Mouse (Mus musculus) forebrain, embryonic 11.5 days (tissue): ENCODE results near the gene Trak2. TPM values are rescaled to one million over a fixed set of nuclear protein-coding genes. Genes with fewer than 3 reads are reported as not detected.

ENCODE experiments used
- ATAC-seq: fragments of 200-750 bp; cut with Nextera tagmentation; replicated peaks from 2 replicates; pipeline ENCODE4 v1.8.0; 2017; ENCODE audit warnings: moderate TSS enrichment; ENCODE audit not compliant: low FRiP score
- DNase-seq: peaks from one replicate; pipeline ENCODE4 v3.0.0-alpha.2; 2017; ENCODE audit warnings: low spot score
- H3K27ac ChIP-seq: fragments of 300-500 bp; sonication (generic); 2 replicates; pipeline ENCODE4 v1.5.1; 2014; ENCODE audit warnings: low read depth, low read length
- H3K27me3 ChIP-seq: fragments of 300-500 bp; sonication (generic); 2 replicates; pipeline ENCODE4 v1.6.1; 2014; ENCODE audit warnings: mild to moderate bottlenecking, low read length, mixed read lengths; ENCODE audit not compliant: control insufficient read depth, insufficient read depth
- H3K36me3 ChIP-seq: fragments of 300-500 bp; sonication (generic); 2 replicates; pipeline ENCODE4 v1.6.1; 2014; ENCODE audit warnings: mild to moderate bottlenecking, low read length, moderate library complexity, mixed read lengths; ENCODE audit not compliant: control insufficient read depth, insufficient read depth
- H3K4me1 ChIP-seq: fragments of 300-500 bp; sonication (generic); replicated peaks from 2 replicates; pipeline ENCODE4 v1.6.1; 2014; ENCODE audit warnings: low read length, mixed read lengths; ENCODE audit not compliant: control insufficient read depth, insufficient read depth
- H3K4me2 ChIP-seq: fragments of 300-500 bp; sonication (generic); 2 replicates; pipeline ENCODE4 v1.6.1; 2014; ENCODE audit warnings: low read depth, mild to moderate bottlenecking, low read length, moderate library complexity, mixed read lengths; ENCODE audit not compliant: severe bottlenecking
- H3K4me3 ChIP-seq: fragments of 300-500 bp; sonication (generic); 2 replicates; pipeline ENCODE4 v1.5.1; 2014; ENCODE audit warnings: low read depth, low read length
- H3K9ac ChIP-seq: fragments of 300-500 bp; sonication (generic); 2 replicates; pipeline ENCODE4 v1.6.1; 2014; ENCODE audit warnings: low read length
- H3K9me3 ChIP-seq: fragments of 300-500 bp; sonication (generic); 2 replicates; pipeline ENCODE4 v1.6.1; 2016; ENCODE audit warnings: low read length, mixed read lengths; ENCODE audit not compliant: control insufficient read depth
- WGBS: fragments of 180-500 bp; shearing (Covaris S2); extraction: QIAGEN DNeasy Blood & Tissue Kit; methylation state at CpG from one replicate; pipeline ENCODE4 v1.1.7; 2014; 5-methylcytosine and 5-hydroxymethylcytosine counted together
- polyA plus RNA-seq: library from polyadenylated mRNA; unstranded; fragments of >200 nt; fragmentation: Nextera tagmentation; extraction: Ambion mirVana; gene quantifications from 2 replicates; pipeline ENCODE4 v1.2.1, GENCODE M21; 2014

Gene Trak2
- polyA plus RNA-seq = 10.3 and 12.0 TPM in 2 replicates

DNA sequence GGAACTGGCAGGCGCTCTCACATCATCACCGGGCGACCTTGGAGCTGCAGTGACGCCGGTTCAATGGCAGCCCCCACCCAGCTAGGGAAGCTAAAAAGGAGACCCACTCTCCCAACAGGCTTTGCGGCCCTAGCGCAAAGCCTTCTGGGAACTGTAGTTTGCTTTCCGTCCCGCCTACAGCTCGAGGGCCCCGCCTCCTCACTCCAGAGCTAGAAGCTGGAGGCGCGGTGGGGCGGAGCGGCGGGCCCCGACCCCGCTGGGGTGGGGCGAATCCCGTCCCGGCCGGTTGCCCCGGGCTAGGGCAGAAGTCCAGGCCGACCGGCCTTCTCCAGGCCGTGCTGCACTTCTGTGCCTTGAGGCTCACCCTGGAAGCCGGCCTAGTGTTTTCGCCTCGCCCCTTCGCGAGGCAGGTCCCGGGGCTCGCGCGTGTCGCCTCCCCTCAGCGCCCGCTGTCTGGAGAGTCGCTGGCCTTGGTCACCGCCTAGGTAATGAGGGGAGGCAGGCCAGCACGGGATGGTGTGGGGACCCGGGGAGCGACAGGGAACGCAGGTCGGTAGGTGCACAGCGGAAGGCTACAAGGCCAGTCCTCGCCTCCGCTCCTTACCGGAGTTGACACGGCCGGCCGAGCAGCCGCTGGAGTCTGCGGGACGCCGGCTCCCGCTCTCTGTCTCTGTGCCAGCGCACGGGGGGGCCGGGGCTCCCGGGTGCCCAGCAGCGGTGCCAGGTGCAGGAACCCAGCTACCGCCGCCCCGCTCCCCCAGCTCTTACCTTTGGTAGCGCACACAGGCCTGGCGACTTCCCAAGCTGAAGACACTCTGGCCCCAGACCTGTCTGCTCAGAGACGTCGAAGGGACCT lies at the start of gene Trak2, which contains the start of gene Stradb:
TSS of gene Trak2 (minus strand) at position 65 of the 856 bp plus-strand sequence.
TSS of gene Stradb (plus strand) at position 157 of the 856 bp plus-strand sequence.
- Histone ChIP-seq H3K9ac (peak within 1 kb of the TSS; percentile 88), H3K27me3 (no peaks in the 10 kb centered on the region), H3K4me2 (peak within 1 kb of the TSS; percentile 78), H3K4me3 (peak within 1 kb of the TSS; percentile 79), H3K27ac (no peak within 1 kb of the TSS), H3K36me3 (no peaks in the 10 kb centered on the region), H3K4me1 (no peaks in the 10 kb centered on the region; the same call in 1 of the 2 replicates), H3K9me3 (no peaks in the 10 kb centered on the region)
- peak; percentile 94 for DNase-seq
- under 1% methylated on average over 69 of the region's 69 CpGs for WGBS
- peak; percentile 97 for ATAC-seq

DNA sequence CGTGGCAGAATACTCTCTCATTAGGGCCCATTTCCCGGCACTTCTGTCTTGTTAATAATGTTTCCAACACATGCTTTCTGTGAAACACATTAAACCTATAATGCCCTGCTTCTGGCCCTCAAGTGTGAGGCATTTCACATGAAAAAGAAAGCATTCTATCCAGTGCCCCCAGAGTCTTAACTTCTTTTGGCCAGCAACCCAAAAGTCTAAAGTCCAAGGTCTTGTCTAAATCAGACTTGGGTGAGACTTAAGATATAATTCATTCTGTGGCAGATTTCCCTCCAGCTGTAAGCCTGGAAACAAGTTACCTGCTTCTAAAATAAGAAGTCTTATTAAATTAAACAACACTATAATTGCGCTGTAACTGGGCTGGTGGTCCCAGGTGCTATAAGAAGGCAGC lies 48.3 kb upstream of the Trak2 start:
- no peaks in the 10 kb centered on the region for H3K27me3 ChIP-seq
- ATAC-seq = no peak
- no peak for DNase-seq
- H3K27ac ChIP-seq = no peak overlapping the region
- H3K36me3 ChIP-seq = no peaks in the 10 kb centered on the region
- no peak overlapping the region for H3K4me3 ChIP-seq
- no peak overlapping the region for H3K4me2 ChIP-seq
- no peaks in the 10 kb centered on the region for H3K9me3 ChIP-seq
- no peak overlapping the region for H3K9ac ChIP-seq
- WGBS = 83% methylated on average over 3 of the region's 3 CpGs
- H3K4me1 ChIP-seq = no peaks in the 10 kb centered on the region

DNA sequence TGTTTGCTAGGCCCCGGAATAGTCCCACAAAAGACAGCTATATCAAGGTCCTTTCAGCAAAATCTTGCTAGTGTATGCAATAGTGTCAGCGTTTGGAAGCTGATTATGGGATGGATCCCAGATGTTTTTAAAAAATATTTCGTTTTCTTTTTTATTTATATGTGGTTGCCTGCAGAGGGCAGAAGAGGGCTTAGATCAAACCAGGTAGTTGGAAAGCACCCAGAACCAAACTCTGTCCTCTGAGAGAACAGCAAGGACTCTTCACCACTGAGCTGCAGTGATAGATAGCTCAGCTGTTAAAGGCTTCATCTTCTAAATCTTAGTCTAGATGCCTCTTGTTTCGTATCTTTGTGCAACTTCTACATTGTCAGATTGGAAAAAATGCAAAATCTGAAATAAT lies 36.0 kb upstream of the Trak2 start:
- no peak overlapping the region for H3K9ac ChIP-seq
- no peak overlapping the region for H3K4me2 ChIP-seq
- H3K27me3 ChIP-seq = no peaks in the 10 kb centered on the region
- no peaks in the 10 kb centered on the region for H3K36me3 ChIP-seq
- no peaks in the 10 kb centered on the region for H3K4me1 ChIP-seq
- H3K9me3 ChIP-seq = no peaks in the 10 kb centered on the region
- ATAC-seq = no peak
- H3K27ac ChIP-seq = no peak overlapping the region
- WGBS = 50% methylated on average over 4 of the region's 4 CpGs
- no peak for DNase-seq
- H3K4me3 ChIP-seq = no peak overlapping the region

DNA sequence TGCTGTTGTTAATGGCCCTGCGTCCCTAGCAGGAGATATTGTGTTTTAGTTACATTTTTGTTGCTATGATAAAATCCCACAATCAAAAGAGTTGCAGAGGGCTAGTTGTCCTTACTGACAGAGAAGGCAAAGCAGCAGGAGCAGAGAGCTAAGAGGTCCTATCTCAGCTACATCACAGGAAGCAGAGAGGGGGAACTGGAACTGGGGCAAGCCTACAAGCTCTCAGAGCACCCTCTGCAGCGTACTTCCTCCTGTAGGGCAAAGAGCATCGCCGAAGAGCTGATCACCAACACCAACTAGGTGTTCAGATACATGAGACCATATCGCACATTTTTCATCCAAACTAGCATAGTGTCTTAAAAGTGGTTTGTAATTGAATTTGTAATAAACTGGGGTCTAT lies 22.1 kb upstream of the Trak2 start:
- Histone ChIP-seq H3K9me3 (no peaks in the 10 kb centered on the region), H3K27me3 (no peaks in the 10 kb centered on the region), H3K4me3 (no peak overlapping the region), H3K27ac (no peak overlapping the region), H3K4me1 (no peaks in the 10 kb centered on the region), H3K9ac (no peak overlapping the region), H3K4me2 (no peak overlapping the region), H3K36me3 (no peaks in the 10 kb centered on the region)
- DNase-seq (no peak), ATAC-seq (no peak)
- 85% methylated on average over 5 of the region's 5 CpGs for WGBS

DNA sequence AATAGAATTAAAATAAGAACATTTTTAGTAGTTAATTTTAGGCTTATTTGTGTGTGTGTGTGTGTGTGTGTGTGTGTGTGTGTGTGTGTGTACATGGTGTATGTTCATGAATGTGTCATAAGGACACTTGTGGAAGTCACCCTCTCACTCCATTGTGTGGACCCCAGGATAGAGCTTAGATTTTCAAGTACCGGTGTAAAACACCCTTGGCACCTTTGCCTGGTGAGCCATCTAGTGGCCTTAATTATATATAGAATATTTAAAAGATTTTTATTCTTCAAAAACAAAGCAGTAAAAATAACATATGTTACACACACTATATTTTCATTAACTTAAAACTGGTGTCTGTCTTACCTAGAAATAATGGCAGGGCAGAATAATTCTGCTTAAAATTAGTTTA lies 20.5 kb upstream of the Trak2 start:
- no peak for DNase-seq
- Histone ChIP-seq H3K4me1 (no peaks in the 10 kb centered on the region), H3K27me3 (no peaks in the 10 kb centered on the region), H3K36me3 (no peaks in the 10 kb centered on the region), H3K27ac (no peak overlapping the region), H3K9me3 (no peaks in the 10 kb centered on the region), H3K4me2 (no peak overlapping the region), H3K4me3 (no peak overlapping the region), H3K9ac (no peak overlapping the region)
- ATAC-seq = no peak
- WGBS = 40% methylated on average over 1 of the region's 1 CpGs

DNA sequence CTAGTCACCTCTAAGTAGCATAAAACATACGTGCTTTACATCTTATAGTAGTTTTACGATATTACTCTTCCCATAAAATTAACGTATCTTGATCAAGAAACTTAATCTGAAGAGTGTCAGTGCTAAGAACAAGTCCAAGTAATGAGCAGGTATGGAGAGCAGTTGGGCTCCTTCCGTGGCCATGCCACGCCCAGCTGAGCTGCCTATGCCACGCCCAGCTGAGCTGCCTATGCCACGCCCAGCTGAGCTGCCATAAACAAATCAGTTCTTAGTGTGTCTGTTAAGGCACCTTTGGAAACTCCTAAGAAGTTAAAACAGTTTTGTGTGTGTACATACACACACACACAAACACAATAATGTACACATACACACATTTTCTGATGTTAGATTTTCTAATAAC lies 19.9 kb upstream of the Trak2 start:
- WGBS = 90% methylated on average over 7 of the region's 7 CpGs

DNA sequence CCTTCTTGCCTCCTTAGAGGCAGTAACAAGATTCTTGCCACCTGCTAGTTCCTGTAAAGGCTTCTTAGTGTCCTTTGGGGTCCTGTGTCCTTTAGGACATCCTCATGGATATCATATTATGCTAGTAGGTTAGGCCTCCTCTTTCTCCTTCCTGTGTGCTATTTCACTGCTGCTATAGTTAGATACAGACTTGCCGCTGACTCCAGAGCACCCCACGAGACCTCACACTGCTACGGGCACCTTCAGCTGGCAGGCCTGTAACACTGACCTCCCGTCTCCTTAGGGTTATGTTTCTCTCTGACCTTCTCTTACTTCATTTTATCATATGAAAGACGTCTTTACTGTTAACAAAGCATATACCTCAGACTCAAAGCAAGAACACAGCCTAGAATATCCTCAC lies 11.4 kb upstream of the Trak2 start:
- Histone ChIP-seq H3K27me3 (no peaks in the 10 kb centered on the region), H3K4me1 (no peaks in the 10 kb centered on the region)
- WGBS = 90% methylated on average over 5 of the region's 5 CpGs

More for the DNA sequence above, 19.9 kb upstream of the Trak2 start:
- H3K4me1 ChIP-seq = no peaks in the 10 kb centered on the region
- DNase-seq (no peak), ATAC-seq (no peak)
- H3K27me3 ChIP-seq = no peaks in the 10 kb centered on the region
- H3K9me3 ChIP-seq = no peaks in the 10 kb centered on the region
- no peak overlapping the region for H3K27ac ChIP-seq
- no peak overlapping the region for H3K4me3 ChIP-seq
- no peaks in the 10 kb centered on the region for H3K36me3 ChIP-seq
- no peak overlapping the region for H3K9ac ChIP-seq
- H3K4me2 ChIP-seq = no peak overlapping the region

DNA sequence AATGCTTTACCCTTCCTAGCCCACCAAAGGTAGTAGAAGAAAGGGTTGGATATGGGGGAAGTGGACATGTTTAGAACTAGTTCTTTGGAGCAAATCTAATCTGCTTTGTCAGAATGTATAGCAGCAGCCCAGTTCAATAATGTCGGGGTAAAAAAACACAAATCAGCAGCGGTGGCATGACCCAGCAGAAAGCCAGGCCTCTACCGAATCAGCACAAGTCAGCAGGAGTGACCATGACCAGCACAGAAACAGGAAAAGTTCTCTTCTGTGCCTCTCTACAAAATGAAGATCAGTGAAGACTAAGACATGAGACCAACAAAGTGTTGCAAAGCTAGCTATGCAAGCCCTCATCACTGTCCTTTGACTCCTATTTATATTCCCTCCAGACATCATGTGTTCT lies 9.0 kb upstream of the Trak2 start:
- H3K36me3 ChIP-seq = no peaks in the 10 kb centered on the region
- H3K27ac ChIP-seq = no peak overlapping the region
- H3K4me2 ChIP-seq = no peak overlapping the region
- H3K9ac ChIP-seq = no peak overlapping the region
- H3K9me3 ChIP-seq = no peaks in the 10 kb centered on the region
- no peak overlapping the region for H3K4me3 ChIP-seq
- no peak for DNase-seq
- WGBS = 77% methylated on average over 3 of the region's 3 CpGs
- H3K27me3 ChIP-seq = no peaks in the 10 kb centered on the region
- no peak for ATAC-seq
- H3K4me1 ChIP-seq = no peaks in the 10 kb centered on the region

More for the DNA sequence above, 11.4 kb upstream of the Trak2 start:
- no peak overlapping the region for H3K9ac ChIP-seq
- no peaks in the 10 kb centered on the region for H3K9me3 ChIP-seq
- H3K27ac ChIP-seq = no peak overlapping the region
- H3K4me2 ChIP-seq = no peak overlapping the region
- no peak for ATAC-seq
- DNase-seq = no peak
- H3K4me3 ChIP-seq = no peak overlapping the region
- H3K36me3 ChIP-seq = no peaks in the 10 kb centered on the region
